Mouse (Mus musculus): ENCODE measurements at regions not wholly inside any gene's neighbourhood (a gene's known extent, or its start where the extent isn't known, plus 50 kb on each side); places are given as distances from the start of the nearest gene placed in this dataset.

- TF ChIP-seq POLR2A (IDR thresholded peaks at IDR 0.05; ENCODE audit: extremely low read depth, insufficient read depth, low read length) (no peak), CTCF (IDR thresholded peaks at IDR 0.05; ENCODE audit: extremely low read depth, insufficient read depth, low read length) (no peak)
These were observed 91.5 kb upstream of the Noct start for GRCm38 (mm10) chr3:51132736-51133135.

All from cortical plate, adult 2 months (tissue).